Mouse (Mus musculus): Measurements from ENCODE around the gene Cbx4.

Gene Cbx4

DNA sequence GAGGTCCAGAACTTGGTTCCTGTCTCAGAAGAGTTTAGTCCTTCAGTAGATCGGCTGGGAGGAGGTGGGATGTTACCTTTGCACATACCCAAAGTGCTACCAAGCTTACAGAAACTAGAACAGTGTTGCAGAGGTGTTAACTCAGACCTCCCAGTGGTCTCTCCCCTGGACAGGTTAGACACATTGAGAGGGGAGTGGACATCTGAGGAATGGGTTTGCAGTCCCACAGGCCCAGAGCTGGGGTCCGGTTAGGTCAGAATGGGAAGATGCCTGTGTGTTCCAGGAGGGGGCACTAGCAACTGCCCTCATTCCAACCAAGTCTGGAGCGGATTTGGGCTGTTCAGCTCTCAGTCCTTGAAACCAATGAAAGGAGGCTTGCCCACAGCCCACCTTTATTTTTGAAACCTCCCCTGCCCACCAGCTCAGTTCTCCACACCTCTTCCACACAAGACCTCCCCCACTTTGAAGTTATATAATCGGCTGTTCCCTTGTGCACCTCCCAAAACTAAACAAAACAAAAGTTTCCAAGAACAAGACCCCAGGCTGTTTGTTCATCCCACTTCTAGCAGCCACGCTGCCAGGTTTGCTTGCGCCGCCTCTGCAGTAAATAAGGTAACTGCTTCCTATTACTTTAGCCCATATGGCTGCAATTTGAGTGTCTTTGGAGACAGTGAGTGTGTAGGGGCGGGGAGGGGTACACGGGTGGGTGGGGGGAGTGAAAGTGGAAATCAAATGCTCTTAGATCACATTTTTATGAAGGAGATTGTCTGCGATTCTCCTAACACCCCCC, 42.1 kb downstream of the Cbx4 start:
- DNase-seq (ENCODE audit: extremely low read depth, insufficient read length, low spot score) = no peak

DNA sequence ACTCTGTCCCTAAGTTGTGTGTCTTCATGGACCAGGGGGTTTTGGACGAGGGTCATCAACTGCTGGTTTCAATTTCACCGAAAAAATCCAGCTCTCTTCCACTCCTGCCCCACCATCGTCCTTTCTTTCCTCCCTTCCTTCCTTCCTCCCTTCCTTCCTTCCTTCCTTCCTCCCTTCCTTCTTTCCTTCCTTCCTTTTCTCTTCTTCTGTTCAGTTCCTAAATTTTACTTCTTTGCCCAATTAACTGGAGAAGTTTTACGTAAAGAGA, 42.8 kb downstream of the Cbx4 start:
- DNase-seq (ENCODE audit: extremely low read depth, insufficient read length, low spot score) = no peak

DNA sequence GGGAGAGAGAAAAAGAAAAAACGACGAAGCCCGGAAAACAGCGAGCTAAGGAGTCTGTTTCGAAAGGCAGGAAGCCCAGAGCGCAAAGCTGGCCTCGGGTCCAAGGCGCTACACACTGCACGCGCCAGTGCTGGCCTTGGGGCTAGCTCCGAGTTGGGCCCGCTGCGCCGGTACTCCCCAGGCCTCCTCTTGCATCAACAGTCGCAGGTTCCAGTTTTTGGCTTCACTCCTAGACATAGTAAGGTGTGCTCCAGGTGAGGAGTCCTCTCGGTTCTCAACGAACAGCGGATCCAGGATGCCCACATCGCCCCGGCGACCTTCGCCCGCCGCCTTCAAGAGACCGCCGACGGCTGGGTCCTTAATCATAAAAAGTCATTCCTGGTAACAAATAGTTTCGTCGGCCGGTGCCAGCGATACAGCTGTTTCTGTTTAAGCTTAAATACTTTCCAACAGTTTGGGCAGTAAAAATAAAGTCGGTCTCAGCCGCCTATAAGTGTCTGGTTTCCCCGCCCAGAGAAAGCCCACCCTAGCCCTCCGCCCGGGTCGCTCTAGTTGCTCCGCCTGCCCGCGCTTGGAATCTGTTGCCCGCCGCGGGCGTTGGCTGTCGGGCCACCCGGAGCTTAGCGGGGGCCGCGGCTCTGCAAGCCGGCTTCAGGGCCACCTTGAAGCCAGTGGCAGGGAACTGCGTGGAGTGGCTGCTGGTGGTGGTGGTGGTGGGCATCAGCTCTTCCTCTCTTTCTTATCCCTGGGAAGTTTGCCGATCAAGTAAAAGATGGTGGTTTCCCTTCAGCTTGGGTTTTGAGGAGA, 43.4 kb downstream of the Cbx4 start:
- DNase-seq (ENCODE audit: extremely low read depth, insufficient read length, low spot score) = no peak

DNA sequence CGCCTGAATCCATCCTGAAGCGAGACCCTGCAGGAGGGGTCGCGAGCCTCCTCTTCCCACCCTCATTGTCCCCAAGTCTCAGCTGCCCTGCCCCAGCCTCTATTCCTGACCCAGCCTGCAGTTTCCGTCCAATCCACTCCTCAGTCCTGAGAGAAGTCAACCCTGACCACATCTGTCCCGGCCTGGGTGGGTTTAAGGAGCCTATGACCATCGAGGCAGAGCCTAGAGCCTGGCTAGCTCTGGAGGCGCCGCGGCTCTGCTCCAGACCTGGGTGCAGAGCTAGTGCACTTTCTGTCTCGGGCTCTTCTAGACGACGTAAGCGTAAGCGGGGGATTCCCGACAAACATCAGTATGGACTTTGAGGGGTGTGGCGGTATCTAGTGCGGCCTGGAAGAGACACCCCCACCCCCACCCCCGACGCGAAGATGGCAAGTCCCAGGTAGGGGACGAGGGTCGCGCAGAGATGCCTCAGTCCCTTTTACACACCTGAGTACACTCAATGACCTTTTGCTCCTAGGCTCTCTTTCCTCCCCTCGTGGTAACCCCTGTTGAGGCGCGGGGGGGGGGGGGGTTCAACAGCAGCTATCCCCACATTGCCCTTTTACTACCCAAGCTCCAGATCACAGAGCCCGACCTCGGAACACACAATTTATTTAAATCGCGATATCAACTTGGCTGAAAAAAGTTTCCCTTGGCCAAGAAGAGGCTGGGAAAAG, 44.1 kb downstream of the Cbx4 start:
- no peak for DNase-seq (ENCODE audit: extremely low read depth, insufficient read length, low spot score)

DNA sequence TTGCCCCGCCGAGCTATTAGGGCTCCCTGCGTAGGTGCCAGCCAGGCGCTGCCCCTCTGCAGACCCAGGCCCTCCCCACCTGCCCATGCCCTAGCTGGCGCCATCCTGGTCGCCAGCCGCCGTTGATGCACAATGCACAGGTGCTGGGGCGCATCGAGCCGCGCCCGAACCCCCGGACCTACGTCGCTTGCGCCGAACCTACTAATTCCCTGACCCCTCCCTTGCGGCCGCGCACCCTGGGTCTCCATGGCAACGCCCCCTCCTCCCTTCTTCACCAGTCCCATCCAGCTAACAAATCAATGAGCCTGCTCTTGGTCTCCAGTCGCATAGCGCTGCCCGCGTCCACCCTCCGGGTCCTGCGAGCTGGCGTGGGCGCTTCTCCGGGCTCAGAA, 44.7 kb downstream of the Cbx4 start:
- no peak for DNase-seq (ENCODE audit: extremely low read depth, insufficient read length, low spot score)

DNA sequence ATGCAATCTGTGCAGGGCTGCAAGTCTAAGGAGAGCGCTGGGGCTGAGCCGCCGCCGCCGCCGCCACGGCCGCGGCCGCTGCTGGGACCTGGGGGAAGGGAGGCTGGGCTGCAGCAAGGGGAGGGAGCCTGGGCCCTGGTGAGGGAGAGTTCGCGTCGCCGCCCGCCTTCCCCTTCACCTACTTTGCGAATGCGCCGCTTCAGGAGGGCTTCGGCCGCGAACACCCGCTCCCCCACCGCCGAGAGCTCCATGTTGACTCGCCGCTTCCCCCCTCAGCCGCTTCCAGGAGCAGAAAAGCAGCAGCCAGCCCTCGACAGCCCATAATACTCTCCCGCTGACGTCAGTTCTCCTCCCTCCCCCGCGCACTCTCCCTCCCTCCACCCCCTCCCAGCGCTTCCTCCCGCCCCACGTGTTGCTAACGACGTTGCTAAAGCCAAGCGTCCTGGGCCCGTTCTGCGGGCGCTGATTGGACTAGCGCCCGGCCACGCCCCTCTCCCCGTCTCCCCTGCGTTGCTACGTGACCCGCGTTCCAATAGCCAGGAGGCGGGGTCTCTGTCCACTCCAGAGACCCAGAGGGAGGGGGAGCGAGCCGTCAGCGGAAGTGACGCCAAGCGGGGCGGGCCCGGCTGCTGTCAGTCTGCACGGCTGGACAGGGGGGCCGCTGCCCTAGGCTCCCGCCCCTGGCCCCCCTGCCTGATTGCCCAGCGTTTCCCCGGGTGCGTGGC, 45.3 kb downstream of the Cbx4 start, which contains the start of gene Cbx8:
Gene Cbx8 (minus strand): TSS at position 370 of the 725 bp plus-strand sequence.
- DNase-seq (ENCODE audit: extremely low read depth, insufficient read length, low spot score) = peak; percentile 100

DNA sequence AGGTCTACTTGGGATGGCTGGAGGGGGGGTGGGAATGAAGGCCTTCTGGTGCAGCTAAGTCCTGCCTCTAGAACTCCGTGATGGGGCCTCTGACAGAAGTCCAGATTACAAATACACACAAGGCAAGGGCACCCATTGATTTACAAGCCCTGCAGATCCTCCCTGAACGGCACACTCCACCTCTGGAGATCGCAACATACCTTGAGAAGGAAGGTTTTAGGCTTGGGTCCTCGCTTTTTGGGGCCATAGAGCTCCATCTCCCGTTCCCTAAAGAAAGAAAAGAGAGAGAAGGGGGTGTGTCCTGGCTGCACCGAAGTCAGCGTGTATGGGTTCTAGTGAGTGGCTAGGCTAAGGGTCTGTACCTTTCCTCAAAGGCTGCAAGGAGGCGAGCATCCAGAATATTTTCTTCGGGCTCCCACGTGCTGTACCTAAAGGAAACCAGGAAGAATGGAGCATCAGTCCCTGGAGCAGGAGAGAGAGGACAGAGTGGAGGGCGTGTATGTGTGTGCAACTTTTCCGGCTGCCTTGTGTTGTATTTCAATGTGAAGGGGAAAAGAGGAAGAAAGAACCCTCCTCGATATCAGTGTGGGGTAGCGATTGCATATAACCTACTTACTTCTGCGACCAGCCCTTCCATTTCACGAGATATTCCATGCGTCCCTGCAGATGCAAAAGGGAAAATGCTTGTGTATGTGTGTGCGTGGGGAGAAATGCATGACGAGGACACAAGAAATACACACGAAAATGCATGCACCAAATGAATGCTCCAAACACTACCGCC, 46.1 kb downstream of the Cbx4 start:
- DNase-seq (ENCODE audit: extremely low read depth, insufficient read length, low spot score) = no peak

DNA sequence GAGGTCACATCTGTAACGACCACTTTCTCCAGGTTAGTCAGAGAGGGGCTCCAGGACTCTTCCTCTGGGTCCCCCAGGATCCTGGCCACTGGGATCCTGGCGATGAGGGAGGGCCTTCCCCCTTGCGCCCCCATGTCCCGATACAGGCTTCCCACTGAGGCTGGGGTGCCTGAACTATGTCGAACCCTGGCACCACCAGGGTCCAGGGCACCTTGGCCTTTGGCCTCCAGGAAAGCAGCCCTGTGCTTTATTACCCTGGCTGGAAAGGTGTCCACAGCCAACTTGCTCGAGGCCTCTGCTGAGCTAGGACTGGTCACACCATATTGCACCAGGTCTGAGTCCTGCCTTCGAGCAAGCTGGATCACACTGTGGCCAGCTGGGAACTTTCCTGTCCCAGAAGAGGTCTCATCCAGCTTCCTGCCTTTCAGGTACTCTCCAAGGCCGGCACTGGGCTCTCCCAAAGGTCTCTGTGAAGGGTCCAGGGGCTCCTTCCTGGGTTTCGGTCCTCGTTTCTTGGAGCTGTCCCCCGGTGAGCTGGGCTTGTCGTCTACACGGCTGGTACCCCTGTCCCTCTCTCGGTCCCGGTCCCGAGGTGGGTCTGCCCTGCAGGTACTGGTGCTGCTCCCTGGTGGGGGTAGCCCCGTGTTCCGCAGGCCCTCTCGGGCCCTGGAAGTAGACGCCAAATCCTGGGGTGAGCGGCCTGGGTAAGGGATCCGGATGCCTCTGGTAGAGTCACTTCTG, 47.1 kb downstream of the Cbx4 start:
- DNase-seq (ENCODE audit: extremely low read depth, insufficient read length, low spot score) = no peak

DNA sequence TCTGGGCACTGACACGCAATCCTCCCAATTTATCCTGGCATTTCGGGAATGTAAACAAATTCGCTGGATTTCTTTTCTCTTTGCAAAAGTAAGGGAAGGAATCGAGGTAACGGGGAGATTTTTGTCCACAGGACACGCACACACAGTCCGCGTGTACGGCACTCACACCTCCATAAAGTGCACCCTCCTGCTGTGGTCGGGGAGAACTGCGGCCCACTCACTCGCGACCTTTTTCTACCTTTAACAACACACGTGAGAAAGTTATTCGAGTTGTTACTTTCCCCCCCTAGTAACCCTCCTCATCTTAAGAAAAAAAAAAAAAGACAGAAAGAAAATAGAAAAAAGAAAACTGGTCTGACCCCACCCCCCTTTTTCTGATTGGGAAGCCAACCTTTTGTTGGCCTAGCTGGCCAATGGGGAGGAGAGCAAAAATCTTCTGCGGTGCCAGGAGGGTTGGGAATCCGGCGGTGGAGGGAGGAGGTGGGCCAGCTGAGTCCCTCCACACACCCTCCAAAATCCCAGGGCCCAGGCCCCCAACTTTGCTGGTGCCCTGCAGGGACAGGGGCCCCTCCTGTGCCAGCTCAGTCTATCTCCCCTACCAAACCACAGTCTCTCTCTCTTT, 48.1 kb downstream of the Cbx4 start:
- DNase-seq (ENCODE audit: extremely low read depth, insufficient read length, low spot score) = no peak

DNA sequence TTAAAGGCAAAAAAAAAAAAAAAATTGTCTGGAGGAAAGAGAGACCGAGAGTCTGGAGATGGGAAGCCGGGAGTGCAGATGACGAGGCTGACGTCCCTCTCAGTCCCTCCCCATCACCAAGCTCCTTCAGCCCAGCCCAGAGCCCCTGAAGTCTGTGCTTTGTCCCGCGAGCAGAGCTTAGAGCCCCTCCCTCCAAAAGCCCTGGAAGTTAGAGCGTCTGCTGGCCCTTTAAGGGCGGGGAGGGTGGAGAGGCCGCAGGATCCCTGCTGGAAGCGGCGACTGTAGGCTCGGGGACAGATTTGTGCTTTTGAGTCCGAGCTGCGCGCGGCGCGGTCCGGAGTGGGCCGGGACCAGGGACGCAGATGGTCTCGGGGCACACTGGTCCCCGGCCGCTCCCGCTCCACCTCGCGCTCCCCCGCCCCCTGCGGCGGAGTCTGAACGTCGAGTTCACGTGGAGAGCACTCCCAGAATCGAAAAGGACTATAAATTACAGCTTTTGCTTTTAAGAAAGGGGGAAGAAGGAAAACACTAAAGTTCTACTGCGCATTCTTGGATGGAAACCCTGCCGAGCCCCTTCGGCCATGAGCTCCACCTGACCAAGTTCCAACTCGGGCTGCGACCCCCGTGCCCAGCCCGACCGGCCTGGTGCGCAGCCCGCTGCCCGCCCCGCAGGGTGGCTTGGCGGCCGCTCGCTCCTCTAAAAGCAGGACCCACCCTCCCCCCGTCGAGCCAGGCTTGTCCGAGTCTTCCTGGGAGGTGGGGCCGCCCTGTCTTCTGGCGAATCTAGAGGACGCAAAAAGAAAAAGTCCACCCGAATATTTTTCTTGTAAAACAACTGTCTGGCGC, 48.9 kb downstream of the Cbx4 start:
- DNase-seq (ENCODE audit: extremely low read depth, insufficient read length, low spot score) = no peak

DNA sequence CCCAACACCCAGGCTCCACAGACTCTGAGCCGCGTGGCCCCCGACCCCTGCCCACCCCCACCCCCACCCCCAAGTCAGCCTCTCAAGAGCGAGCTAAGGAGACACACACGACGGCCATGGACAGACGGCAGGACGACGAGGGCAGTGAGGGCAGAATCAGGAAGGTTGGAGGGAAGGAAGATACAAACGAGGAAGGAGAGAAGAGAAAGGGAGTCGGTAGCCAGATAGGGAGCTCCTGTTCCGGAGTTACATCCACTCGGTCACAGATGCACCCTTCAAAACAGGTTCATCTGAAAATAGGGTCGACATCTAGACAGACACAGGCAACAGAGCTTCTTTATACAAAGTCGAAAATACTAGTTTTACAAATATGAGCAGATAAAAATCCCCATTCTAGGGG, 49.6 kb downstream of the Cbx4 start:
- no peak for DNase-seq (ENCODE audit: extremely low read depth, insufficient read length, low spot score)

DNA sequence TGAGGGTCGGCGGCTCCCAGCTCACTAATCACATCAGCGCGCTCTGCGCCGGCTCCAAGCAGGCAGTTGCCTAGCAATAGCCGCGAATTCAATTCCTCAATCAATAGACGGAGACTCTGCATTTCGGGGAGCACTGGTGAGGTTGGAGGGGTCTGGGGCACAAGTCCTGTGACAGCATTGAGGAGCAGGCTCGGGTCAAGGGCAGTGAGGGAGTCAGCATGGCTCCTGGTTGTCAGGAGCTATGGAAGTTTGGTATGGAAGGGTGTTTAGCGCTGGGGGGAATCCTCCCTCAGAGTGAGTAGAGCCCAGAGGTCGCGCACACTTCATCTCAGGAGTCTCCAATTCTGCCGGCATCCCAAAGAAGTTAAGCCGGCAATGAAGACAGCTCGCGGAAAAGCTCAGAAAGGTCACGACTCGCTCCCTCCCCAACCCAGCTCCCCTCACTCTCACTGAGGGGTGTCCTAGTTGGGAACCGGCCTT, 50.3 kb downstream of the Cbx4 start:
- DNase-seq (ENCODE audit: extremely low read depth, insufficient read length, low spot score) = no peak

DNA sequence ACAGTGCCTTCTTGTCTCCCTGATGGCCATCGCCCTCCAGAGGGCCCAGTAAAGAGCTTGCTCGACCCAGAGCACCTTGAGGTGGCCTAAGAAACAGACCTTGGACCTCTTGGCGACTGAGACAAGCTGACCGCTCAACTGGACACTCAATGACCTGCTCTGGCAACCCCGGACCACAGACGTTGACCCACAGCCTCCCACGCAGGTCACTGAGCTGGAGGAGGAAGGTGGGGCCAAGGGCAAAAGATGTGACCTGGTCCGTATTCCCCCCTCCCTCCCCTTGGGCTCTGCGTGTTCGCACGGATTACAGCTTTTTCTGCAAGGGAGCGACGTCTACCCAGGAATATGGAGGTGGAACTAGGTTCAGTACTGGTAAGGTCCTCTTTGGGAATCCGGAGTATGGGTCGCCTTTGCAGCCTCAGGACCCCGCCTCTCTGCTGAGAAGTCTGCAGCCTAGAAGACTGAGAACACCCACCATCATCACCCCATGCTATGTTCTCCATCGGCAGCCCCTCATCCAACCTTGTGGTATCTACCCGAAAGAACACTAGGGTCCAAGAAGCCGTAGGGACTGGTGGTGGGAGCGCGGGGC, 50.8 kb downstream of the Cbx4 start:
- DNase-seq (ENCODE audit: extremely low read depth, insufficient read length, low spot score) = no peak

DNA sequence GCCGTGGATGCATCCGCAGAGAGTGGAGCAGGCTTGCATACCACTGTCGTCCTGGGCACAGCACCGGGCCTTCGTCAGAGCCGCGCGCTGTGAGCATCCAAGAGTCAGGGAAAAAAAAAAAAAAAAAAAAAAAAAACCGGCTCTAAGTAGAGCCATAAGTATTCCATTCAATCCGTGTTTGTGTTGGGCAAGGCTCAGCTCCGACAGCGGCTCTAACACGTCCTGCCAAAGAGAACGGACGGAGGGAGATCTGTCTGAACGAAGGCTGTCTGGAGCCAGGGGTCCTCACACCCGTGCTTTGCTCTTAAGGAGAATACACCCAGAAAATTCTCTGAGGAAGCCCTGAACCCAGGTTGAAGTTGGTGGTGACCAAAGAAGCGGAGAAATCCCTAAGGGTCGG, 51.4 kb downstream of the Cbx4 start:
- no peak for DNase-seq (ENCODE audit: extremely low read depth, insufficient read length, low spot score)

DNA sequence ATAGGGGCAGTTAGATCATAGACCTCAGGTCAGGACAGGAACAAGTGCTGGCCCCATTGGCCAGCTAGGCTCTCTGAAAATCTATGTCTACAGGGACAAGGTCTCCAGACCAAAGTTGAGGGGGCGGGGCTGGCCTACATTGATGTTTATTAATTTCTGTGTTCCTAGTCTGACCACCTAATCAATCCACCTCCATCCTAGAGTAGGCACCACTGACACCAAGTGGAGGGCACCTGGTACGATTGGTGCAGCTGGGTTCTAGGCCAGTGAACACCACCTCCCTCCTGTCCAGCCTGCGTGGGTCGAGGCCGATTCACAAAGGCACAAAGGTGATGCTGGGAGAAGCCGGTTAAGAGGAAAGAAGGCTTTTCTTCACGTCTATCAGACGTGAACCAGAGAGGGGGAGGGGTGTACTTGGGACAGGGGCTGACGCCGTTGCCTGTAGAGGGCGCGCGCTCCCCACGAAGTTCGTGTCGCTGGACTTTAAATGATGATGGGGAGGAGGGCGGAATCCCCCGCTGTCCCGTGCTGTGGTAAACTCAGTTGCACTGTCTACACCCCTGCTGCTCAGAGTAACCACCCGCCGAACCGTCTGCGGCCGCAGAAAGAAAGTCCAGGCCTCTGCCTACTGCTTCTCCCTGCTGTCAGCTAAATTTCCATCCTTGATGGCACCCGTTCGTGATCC, 52.0 kb downstream of the Cbx4 start:
- peak; percentile 69 for DNase-seq (ENCODE audit: extremely low read depth, insufficient read length, low spot score)

Data from 3134 (cell line).